Mouse (Mus musculus) macrophage (primary cell): ENCODE data around the gene Bphl. TPM values are rescaled to one million over a fixed set of nuclear protein-coding genes. Genes with fewer than 3 reads are reported as not detected.
A peak's percentile ranks its signal among the peaks of the same experiment; 100 is the strongest.
"Not testable (repeated sequence)": the region's sequence is repeated elsewhere in the genome, so short reads cannot be mapped to it uniquely, and the experiment has no call there.

Experiments
- H3K27ac ChIP-seq: fragments of 350-480 bp; formaldehyde crosslinking; 2 replicates; pipeline ENCODE4 v1.9.0; 2021
- H3K36me3 ChIP-seq: fragments of 350-480 bp; formaldehyde crosslinking; 2 replicates; pipeline ENCODE4 v1.9.0; 2021; ENCODE audit errors: inconsistent target
- H3K4me3 ChIP-seq: fragments of 350-480 bp; formaldehyde crosslinking; 2 replicates; pipeline ENCODE4 v1.9.0; 2021; ENCODE audit errors: inconsistent target
- H3K79me2 ChIP-seq: fragments of 350-480 bp; formaldehyde crosslinking; 2 replicates; pipeline ENCODE4 v1.9.0; 2021; ENCODE audit errors: inconsistent target
- WGBS: methylation state at CpG from one replicate; pipeline ENCODE4 v1.1.7; 2026; ENCODE audit warnings: inconsistent platforms; ENCODE audit not compliant: missing documents; 5-methylcytosine and 5-hydroxymethylcytosine counted together
- polyA plus RNA-seq: library from polyadenylated mRNA; stranded (reverse); fragments of 250-400 nt; gene quantifications from 3 replicates; pipeline ENCODE4 v1.2.4, GENCODE M21; 2018; ENCODE audit warnings: inconsistent platforms

Gene Bphl
- polyA plus RNA-seq, 1 experiment from 2014 or later: 16.8 TPM

- H3K4me3 ChIP-seq, H3K79me2 ChIP-seq, H3K36me3 ChIP-seq: not testable (repeated sequence)
- WGBS: 27% methylated on average over 2 of the region's 5 CpGs
- H3K27ac ChIP-seq: peak overlapping the region; percentile 77
Measured at GRCm38 (mm10) chr13:34088201-34088649, 50.8 kb downstream of the Bphl start.

DNA sequence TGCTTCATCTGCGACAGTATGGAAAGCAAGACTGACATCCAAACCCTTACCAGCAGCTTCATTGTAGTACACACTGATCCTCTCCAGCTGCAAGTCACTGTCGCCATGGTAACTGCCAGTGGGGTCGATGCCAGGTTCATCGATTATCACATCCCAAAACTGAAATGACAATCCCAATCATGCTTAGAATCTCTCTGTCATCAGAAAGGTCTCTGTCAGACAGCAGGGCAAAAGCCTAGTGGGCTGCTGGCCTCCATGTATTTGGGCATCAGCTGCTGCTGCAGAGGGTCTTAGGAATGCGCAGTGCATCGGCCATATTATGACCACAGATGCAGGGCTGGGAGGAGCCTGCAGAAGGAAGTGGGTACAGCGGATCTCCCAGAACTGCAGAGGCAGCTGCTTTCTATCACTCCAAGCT is 51.5 kb downstream of the Bphl start:
- H3K36me3 ChIP-seq: no peaks in the 10 kb centered on the region
- peak overlapping the region; percentile 77 for H3K27ac ChIP-seq
- no peaks in the 10 kb centered on the region for H3K79me2 ChIP-seq
- H3K4me3 ChIP-seq: no peak overlapping the region; the same call in 1 of the 2 replicates
- WGBS: 39% methylated on average over 7 of the region's 7 CpGs

- 3% methylated on average over 3 of the region's 3 CpGs for WGBS
- Histone ChIP-seq H3K79me2 (no peaks in the 10 kb centered on the region), H3K36me3 (no peaks in the 10 kb centered on the region), H3K27ac (peak overlapping the region; percentile 77), H3K4me3 (no peak overlapping the region; the same call in 1 of the 2 replicates)
Measured at GRCm38 (mm10) chr13:34089358-34089757, 52.0 kb downstream of the Bphl start.

DNA sequence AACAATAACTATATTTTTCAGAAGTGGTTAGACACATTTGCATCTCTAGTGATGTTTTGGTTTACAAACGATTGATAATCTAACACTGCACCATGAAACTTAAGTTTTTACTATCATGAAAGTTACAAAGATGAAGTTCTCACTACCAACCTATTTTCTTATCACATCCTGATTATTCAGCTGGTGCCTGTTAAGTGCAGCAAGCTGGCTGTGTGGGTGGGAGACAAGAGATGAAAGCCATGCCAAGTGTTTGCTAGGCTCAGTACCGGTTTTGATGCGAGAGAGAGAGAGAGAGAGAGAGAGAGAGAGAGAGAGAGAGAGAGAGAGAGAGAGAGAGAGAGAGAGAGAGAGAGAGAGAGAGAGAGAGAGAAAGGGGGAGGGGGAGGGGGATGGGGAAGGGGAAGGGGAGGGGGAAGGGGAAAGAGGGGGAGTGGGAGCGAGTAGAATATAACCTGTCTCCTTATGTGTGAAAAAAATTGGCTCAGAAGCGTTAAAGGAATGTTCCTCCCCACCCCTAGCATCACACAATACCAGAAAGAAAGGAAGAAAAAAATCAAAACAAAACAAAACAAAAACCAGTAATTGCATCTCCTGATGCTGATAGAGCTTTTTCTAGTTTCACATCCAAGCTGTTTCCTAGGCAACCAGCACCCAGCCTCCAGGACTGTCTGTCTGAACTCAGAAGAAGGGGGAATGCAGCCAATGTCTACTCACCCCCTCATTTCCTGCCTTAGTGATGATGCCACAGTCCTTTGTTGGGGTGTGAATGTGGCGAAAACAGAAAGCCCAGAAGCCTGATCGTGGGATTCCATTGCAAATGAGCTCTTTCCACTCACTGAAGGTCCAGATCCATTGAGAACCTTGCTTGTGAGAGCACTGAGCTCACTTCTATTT is 58.4 kb downstream of the Bphl start:
- WGBS: 64% methylated on average over 4 of the region's 7 CpGs
- Histone ChIP-seq H3K27ac (no peak overlapping the region), H3K79me2 (no peaks in the 10 kb centered on the region), H3K4me3 (no peak overlapping the region), H3K36me3 (no peaks in the 10 kb centered on the region)

GRCm38 (mm10) chr13:34096455-34096854 is 59.1 kb downstream of the Bphl start:
- WGBS: 78% methylated on average over 4 of the region's 4 CpGs
- Histone ChIP-seq H3K4me3 (no peak overlapping the region), H3K27ac (no peak overlapping the region), H3K79me2 (no peaks in the 10 kb centered on the region), H3K36me3 (no peaks in the 10 kb centered on the region)

DNA sequence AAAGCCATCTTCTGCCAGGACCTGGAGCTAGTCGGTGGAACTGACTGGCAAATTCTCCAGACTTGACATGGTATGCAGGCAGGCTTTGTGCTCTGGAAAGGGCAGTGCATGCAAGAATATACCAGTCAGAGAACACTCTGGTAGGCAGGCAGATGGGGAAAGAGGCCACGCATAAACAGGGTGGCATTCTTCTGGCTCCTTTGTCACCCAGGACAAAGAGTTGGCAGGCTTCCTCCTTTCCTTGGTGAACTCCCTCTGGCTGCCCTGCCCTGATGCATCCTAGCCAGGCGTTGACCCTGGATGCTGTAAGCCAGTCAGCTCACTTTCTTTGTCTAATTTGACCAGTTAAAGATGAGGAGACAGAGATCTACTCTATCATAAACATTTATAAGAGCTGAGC is 59.7 kb downstream of the Bphl start:
- 81% methylated on average over 3 of the region's 3 CpGs for WGBS

GRCm38 (mm10) chr13:34100733-34101132 is 63.3 kb downstream of the Bphl start:
- no peaks in the 10 kb centered on the region for H3K36me3 ChIP-seq
- no peak overlapping the region for H3K27ac ChIP-seq
- WGBS: 90% methylated on average over 3 of the region's 3 CpGs
- no peak overlapping the region for H3K4me3 ChIP-seq
- H3K79me2 ChIP-seq: no peaks in the 10 kb centered on the region

More for the DNA sequence above, 59.7 kb downstream of the Bphl start:
- no peak overlapping the region for H3K27ac ChIP-seq
- no peaks in the 10 kb centered on the region for H3K36me3 ChIP-seq
- no peak overlapping the region for H3K4me3 ChIP-seq
- H3K79me2 ChIP-seq: no peaks in the 10 kb centered on the region

DNA sequence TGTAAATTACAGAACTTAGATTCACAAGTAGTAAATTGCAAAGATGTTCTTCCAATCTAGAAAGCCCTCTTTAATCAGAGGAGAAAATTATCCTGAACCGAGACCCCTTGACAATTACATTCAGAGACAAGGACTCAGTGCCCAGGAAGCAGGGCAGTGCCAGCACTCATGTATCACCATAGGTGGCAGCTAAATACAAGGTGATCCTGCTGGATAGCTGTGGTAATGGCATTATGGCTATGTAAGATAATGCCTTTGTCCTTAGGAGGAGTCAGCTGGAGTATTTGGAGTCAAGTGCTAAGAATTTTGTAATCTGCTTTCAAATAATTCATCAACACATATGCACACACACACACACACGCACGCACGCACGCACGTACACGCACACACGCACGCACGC is 63.9 kb downstream of the Bphl start:
- Histone ChIP-seq H3K27ac (no peak overlapping the region), H3K79me2 (no peaks in the 10 kb centered on the region), H3K36me3 (no peaks in the 10 kb centered on the region), H3K4me3 (no peak overlapping the region)
- WGBS: 98% methylated on average over 10 of the region's 10 CpGs

GRCm38 (mm10) chr13:34101908-34102307 is 64.5 kb downstream of the Bphl start:
- Histone ChIP-seq H3K27ac (no peak overlapping the region), H3K36me3 (no peaks in the 10 kb centered on the region), H3K79me2 (no peaks in the 10 kb centered on the region), H3K4me3 (no peak overlapping the region)
- 70% methylated on average over 9 of the region's 9 CpGs for WGBS

- Histone ChIP-seq H3K4me3 (no peak overlapping the region), H3K36me3 (no peaks in the 10 kb centered on the region), H3K27ac (no peak overlapping the region), H3K79me2 (no peaks in the 10 kb centered on the region)
- WGBS: 92% methylated on average over 1 of the region's 1 CpGs
Measured at GRCm38 (mm10) chr13:34105364-34105763, 68.0 kb downstream of the Bphl start.

- Histone ChIP-seq H3K36me3 (no peaks in the 10 kb centered on the region), H3K4me3 (no peak overlapping the region), H3K27ac (no peak overlapping the region), H3K79me2 (no peaks in the 10 kb centered on the region)
- 100% methylated on average over 2 of the region's 2 CpGs for WGBS
Measured at GRCm38 (mm10) chr13:34106256-34106655, 68.9 kb downstream of the Bphl start.

- 91% methylated on average over 1 of the region's 1 CpGs for WGBS
- Histone ChIP-seq H3K27ac (peak overlapping the region; percentile 35), H3K4me3 (no peak overlapping the region), H3K79me2 (no peaks in the 10 kb centered on the region), H3K36me3 (no peaks in the 10 kb centered on the region)
Measured at GRCm38 (mm10) chr13:34106999-34107398, 69.6 kb downstream of the Bphl start.

- Histone ChIP-seq H3K79me2 (no peaks in the 10 kb centered on the region), H3K27ac (no peak overlapping the region), H3K4me3 (no peak overlapping the region), H3K36me3 (no peaks in the 10 kb centered on the region)
- WGBS: 90% methylated on average over 4 of the region's 4 CpGs
Measured at GRCm38 (mm10) chr13:34109035-34109676, 71.8 kb downstream of the Bphl start.

GRCm38 (mm10) chr13:34109677-34110058 is 72.3 kb downstream of the Bphl start:
- no peaks in the 10 kb centered on the region for H3K36me3 ChIP-seq
- 64% methylated on average over 4 of the region's 4 CpGs for whole genome bisulfite sequencing
- no peak overlapping the region for H3K27ac ChIP-seq
- H3K79me2 ChIP-seq: no peaks in the 10 kb centered on the region
- no peak overlapping the region for H3K4me3 ChIP-seq

DNA sequence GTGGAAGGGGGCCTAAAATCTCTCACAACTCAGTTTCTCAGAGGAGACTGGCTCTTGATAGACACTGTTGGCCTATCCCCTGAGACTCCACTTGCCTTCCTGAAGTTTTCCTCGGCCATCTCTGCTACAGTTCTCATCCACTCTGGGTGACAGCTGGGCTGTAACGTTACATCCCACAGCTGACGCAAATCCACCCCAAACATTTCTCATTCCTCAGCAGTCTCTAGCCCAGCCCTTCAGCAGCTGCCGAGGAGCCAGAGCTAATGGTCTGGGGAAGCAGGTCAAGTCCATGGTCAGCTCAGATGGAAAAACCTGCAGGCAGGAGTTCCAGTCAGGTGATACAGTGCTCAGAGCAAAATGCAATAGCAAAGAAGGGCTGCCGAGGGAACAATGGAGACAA is 73.6 kb downstream of the Bphl start:
- H3K79me2 ChIP-seq: no peaks in the 10 kb centered on the region
- H3K27ac ChIP-seq: no peak overlapping the region
- WGBS: 90% methylated on average over 5 of the region's 5 CpGs
- no peak overlapping the region for H3K4me3 ChIP-seq
- no peaks in the 10 kb centered on the region for H3K36me3 ChIP-seq
